Mouse (Mus musculus) T-helper 2 cell (primary cell): ENCODE data around the gene Mrps16.

ENCODE experiments used
- in situ Hi-C: fragments of 300-600 bp; cut with MboI, MseI; formaldehyde crosslinking; loops from one replicate; pipeline ENCODE4 v1.15.1; 2025; ENCODE audit warnings: high pct_unique_total_duplicates

Gene Mrps16

DNA sequence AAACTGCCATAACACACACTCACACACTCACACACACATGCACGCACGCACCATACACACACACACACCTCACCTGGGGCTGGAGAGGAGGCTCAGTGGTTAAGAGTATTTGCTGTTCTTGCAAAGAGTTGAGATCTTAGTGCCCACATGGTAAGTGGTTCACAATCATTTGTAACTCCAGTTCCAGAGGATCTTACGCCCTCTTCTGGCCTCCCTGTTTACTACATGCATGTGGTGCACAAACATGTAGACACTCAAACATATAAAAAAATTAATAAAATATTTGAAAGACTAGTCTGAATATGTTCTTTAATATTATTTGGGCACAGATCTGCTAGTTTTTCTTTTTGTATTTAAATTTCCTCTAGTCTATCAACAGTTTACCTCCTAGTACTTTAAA, 25.2 kb downstream of the Mrps16 start:
- in situ Hi-C loops, result no loop called here

DNA sequence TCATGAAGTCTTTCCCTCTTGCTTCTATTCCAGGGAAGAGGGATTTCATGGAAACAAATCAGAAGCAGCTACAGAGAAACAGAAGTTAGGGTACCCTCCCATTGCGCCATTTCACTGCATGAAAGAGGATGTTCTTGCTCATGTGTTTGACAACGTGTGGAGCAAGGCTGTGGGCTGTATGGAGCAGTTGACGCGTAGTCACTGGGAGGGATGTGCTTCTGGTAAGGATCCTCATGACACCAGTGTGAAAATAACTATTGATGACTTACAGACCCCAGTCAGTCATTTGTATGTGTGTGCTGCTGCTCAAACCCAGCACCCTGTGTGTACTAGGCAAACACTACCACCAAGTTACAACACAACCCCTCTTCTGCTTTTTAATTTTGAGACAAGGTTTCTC, 30.2 kb downstream of the Mrps16 start:
- in situ Hi-C loops, result no loop called here

DNA sequence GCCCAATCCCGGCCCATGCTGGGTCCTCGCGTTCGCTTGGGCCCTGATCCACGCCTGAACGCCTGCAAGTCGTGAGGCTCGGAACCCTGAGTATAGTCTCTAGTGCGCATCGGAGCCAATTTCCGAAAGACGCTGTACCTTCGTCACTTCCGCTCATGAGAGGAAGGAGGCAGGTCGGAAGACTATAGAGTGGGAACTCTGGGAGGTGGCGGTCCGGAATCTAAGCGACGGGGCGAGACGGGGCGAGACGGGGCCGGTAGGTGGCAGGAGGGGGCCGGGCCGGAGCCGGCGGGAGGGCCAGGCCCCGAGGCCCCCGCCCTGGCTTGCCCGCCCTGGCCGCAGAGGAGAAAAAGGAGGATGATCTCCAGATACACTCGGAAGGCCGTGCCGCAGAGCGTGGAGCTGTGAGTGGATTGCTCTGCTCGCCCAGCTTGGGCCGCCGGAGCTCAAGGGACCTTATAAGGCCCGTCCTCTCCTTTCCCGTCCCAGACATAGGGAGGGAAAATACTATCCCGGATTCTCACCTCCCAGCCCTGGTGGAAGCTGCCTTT, 45.4 kb downstream of the Mrps16 start, which contains the start of the genes Ecd and Fam149b:
Ecd (minus strand) TSS at position 131 of the 551 bp plus-strand sequence.
Fam149b (plus strand) TSS at position 172 of the 551 bp plus-strand sequence.
- in situ Hi-C loops, result loop anchor here (5.0 kb wide), 1 partner anchor 44 kb away; the partner anchor contains the start of gene Mrps16

DNA sequence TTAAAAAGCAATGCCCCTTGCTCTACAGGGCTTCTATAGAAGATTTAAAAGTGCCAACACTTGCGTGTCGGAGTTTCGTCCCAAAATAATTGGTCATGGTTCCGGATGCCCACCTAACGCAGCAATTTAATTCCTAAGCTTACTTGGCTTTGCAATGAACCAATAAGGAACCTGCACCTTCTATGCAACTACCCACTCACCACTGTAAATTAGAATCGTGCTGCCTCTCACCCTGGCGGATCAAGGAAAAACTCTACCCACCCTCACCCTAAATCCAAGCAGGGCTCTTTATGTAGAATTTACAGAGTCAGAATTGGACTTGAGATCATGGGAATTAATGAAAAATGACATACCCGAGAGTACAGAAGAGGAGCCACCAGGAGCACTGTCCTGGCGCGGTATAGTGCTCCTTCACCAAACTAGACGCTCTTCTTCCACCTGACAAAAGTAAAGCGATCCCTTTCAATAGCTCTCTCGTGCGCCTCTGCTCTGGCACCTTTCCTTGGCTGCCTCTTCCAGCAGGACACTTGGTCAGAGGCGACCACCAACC, 45.9 kb downstream of the Mrps16 start:
- in situ Hi-C loops, result loop anchor here (5.0 kb wide), 1 partner anchor 45 kb away; the partner anchor contains the start of gene Mrps16

DNA sequence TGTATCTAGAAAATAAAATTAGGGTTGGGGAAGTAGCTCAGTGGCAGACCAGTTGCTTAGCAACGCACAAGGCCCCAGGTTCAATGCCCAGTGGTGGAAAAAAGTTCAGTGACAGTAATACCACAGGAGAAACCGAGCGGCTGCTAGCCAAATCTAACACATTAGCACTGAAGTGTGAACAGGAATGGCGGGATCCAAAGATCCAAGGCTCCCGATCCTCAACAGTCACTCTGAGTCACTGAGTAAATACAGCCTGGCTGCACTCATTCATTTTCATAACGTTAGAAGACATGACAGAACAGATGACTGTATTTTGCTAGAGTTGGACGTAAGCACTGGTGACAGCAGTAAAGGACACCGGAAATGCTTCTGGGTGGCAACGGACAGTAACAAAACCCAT, 47.5 kb downstream of the Mrps16 start:
- in situ Hi-C loops, result loop anchor here (5.0 kb wide), 1 partner anchor 46 kb away; the partner anchor contains the start of gene Mrps16

DNA sequence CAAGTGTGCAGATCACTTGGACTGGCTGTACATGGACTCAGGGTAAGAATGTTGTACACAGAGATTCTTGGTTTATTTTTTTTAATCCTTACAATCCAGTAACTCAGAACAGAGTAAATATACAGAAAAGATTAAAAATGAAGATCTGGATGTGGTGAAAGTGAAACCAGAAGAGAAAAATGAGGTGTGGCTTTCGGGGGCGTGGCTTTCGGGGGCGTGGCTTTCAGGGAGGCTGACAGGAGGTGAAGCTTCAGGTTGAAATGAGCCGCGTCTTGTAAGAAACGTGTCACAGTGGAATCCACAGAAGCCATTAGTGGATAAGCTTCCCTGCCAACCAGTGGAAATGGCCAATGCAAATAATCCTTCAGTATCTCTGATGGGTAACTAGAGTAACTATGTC, 52.6 kb downstream of the Mrps16 start:
- in situ Hi-C loops, result no loop called here

DNA sequence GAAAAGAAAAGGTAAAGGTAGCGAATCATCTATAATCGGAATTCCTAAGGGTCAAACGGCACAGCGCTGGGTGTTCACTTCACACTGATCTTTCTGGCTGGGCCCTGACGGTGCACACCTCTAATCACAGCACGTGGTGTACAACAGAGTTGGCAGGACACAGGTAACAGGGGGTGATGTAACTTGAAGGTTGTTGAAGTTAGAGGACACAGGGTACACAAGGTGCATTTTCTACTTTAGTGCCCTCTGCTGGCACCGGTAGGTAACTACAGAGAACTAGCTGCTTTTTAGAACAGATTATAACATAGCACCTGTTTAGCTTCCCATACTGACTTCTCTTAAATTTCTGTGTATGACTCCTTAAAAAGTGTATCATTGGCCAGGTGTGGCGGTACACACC, 53.3 kb downstream of the Mrps16 start:
- in situ Hi-C loops, result no loop called here

DNA sequence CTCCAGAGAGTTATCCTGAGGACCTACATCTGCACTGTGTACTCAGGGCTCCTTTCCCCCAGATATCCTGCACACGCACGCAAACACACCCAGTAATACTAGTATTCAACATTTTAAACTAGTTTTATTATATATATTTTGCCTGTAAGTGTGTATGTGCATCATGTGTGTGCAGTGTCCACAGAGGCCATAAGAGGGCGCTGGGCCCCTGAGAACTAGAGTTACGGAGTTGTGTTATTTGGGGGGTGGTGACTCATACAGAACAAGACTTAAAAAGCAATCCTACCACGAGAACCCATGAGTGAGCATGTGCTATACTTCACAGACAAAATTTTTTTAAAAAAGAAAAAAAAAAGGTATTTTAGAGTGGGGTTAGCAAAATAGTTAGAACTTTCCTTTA, 54.0 kb downstream of the Mrps16 start:
- in situ Hi-C loops, result no loop called here
